Mouse (Mus musculus) heart, postnatal 0 days (tissue): ENCODE measurements around the gene 6330409D20Rik. TPM values are rescaled to one million over a fixed set of nuclear protein-coding genes. Genes with fewer than 3 reads are reported as not detected.

Source experiments
- ATAC-seq: fragments of 200-750 bp; cut with Nextera tagmentation; 2 replicates; pipeline ENCODE4 v1.8.0; 2017; ENCODE audit warnings: low read depth, moderate number of reproducible peaks, moderate library complexity; ENCODE audit not compliant: insufficient read depth
- DNase-seq: peaks from one replicate; pipeline ENCODE4 v3.0.0-alpha.2; 2016; ENCODE audit warnings: low spot score
- H3K27ac ChIP-seq: fragments of 300-500 bp; sonication (generic); 2 replicates; pipeline ENCODE4 v1.5.1; 2014; ENCODE audit warnings: low read depth, mild to moderate bottlenecking
- H3K27me3 ChIP-seq: fragments of 300-500 bp; sonication (generic); 2 replicates; pipeline ENCODE4 v1.6.1; 2014; ENCODE audit warnings: low read length, mixed read lengths; ENCODE audit not compliant: control insufficient read depth, insufficient read depth
- H3K36me3 ChIP-seq: fragments of 300-500 bp; sonication (generic); replicated peaks from 2 replicates; pipeline ENCODE4 v1.6.1; 2014; ENCODE audit warnings: low read length, mixed read lengths; ENCODE audit not compliant: control insufficient read depth, insufficient read depth
- H3K4me1 ChIP-seq: fragments of 300-500 bp; sonication (generic); 2 replicates; pipeline ENCODE4 v1.6.1; 2014; ENCODE audit warnings: antibody characterized with exemption; ENCODE audit not compliant: control insufficient read depth, insufficient read depth
- H3K4me2 ChIP-seq: fragments of 300-500 bp; sonication (generic); 2 replicates; pipeline ENCODE4 v1.6.1; 2014; ENCODE audit warnings: low read depth, mild to moderate bottlenecking, low read length, moderate library complexity
- H3K4me3 ChIP-seq: fragments of 300-500 bp; sonication (generic); 2 replicates; pipeline ENCODE4 v1.5.1; 2014; ENCODE audit warnings: low read depth, low read length
- H3K9ac ChIP-seq: fragments of 300-500 bp; sonication (generic); replicated peaks from 2 replicates; pipeline ENCODE4 v1.6.1; 2014; ENCODE audit warnings: low read depth, low read length, mixed read lengths
- H3K9me3 ChIP-seq: fragments of 300-500 bp; sonication (generic); replicated peaks from 2 replicates; pipeline ENCODE4 v1.6.1; 2016; ENCODE audit warnings: low read length; ENCODE audit not compliant: control insufficient read depth
- CTCF ChIP-seq: IDR thresholded peaks from 2 replicates; pipeline ENCODE4 v1.5.1; 2016; ENCODE audit warnings: antibody characterized with exemption, control low read depth, low read depth
- EP300 ChIP-seq: IDR thresholded peaks from 2 replicates; pipeline ENCODE4 v1.6.1; 2016; ENCODE audit warnings: antibody characterized with exemption, low read depth
- WGBS: fragments of 180-500 bp; shearing (Covaris S2); extraction: QIAGEN DNeasy Blood & Tissue Kit; methylation state at CpG from one replicate; pipeline ENCODE4 v1.1.7; 2014; 5-methylcytosine and 5-hydroxymethylcytosine counted together
- polyA plus RNA-seq: library from polyadenylated mRNA; unstranded; fragments of >200 nt; fragmentation: Nextera tagmentation; extraction: Ambion mirVana; gene quantifications from 2 replicates; pipeline ENCODE4 v1.2.1, GENCODE M21; 2015
- total RNA-seq: library from RNA; depleted of rRNA; stranded (reverse); fragments of >200 nt; gene quantifications from 2 replicates; pipeline ENCODE4 v1.2.3, GENCODE M21; 2014; ENCODE audit warnings: low replicate concordance

The 6330409D20Rik gene
- total and polyA plus RNA-seq, 2 experiments from 2014 or later: 0.15 TPM; not detected in 1

GRCm38 (mm10) chr2:32772626-32773279 lies 31.9 kb upstream of the 6330409D20Rik start:
- H3K4me2 ChIP-seq: no peak overlapping the region
- H3K27ac ChIP-seq: no peak overlapping the region
- no peaks in the 10 kb centered on the region for H3K9me3 ChIP-seq
- no peak overlapping the region for H3K4me3 ChIP-seq
- 78% methylated on average over 8 of the region's 8 CpGs for WGBS
- H3K27me3 ChIP-seq: no peaks in the 10 kb centered on the region
- DNase-seq (no peak), ATAC-seq (no peak)
- peaks cover 6% of the 10 kb centered on the region; the same call in 1 of the 2 replicates for H3K4me1 ChIP-seq
- H3K36me3 ChIP-seq: no peaks in the 10 kb centered on the region
- TF ChIP-seq EP300 (no peak), CTCF (no peak)
- H3K9ac ChIP-seq: no peak overlapping the region

- ATAC-seq (no peak), DNase-seq (no peak)
- 22% methylated on average over 12 of the region's 12 CpGs for WGBS
- TF ChIP-seq EP300 (no peak), CTCF (no peak)
- H3K9ac ChIP-seq: no peak overlapping the region
- no peaks in the 10 kb centered on the region for H3K36me3 ChIP-seq
- no peak overlapping the region for H3K4me2 ChIP-seq
- H3K9me3 ChIP-seq: no peaks in the 10 kb centered on the region
- no peak overlapping the region for H3K27ac ChIP-seq
- H3K4me3 ChIP-seq: no peak overlapping the region
- H3K27me3 ChIP-seq: no peaks in the 10 kb centered on the region
- peaks cover 6% of the 10 kb centered on the region; the same call in 1 of the 2 replicates for H3K4me1 ChIP-seq
These were observed 31.1 kb upstream of the 6330409D20Rik start for GRCm38 (mm10) chr2:32771886-32772285.

GRCm38 (mm10) chr2:32769327-32770085 lies 28.7 kb upstream of the 6330409D20Rik start:
- TF ChIP-seq EP300 (no peak), CTCF (no peak)
- 82% methylated on average over 5 of the region's 5 CpGs for WGBS

DNA sequence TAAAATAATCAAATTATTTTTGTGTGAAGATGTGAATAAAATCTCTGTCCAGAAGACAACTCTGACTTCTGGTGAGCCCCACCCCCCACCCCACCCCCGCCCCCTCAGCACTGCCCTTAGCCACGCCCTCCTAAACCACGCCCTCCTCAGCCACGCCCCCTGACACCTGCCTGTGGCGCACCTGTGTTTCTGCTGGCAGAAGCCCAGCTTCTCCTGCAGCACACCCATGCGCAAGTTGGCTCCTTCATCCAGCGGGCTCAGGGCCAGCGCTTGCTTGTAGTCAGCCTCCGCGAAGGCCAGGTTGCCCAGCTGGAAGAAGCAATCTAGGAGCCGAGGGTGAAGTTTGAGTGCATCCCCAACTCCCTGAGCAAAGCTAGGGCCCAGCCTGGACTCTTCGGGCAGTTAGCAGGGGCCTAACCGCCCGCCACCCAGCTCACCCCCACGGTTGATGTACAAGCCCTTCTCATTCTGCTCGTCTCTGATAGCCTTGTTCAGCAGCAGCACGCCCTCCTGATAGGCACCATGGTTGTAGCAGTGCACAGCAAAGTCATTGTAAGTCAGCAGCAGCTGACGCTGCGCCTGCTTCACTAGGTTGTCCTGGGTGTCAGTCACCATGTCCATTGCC lies 28.0 kb upstream of the 6330409D20Rik start:
- Histone ChIP-seq H3K9me3 (no peaks in the 10 kb centered on the region), H3K27me3 (no peaks in the 10 kb centered on the region), H3K4me1 (no peaks in the 10 kb centered on the region), H3K4me2 (no peak overlapping the region), H3K9ac (no peak overlapping the region), H3K4me3 (no peak overlapping the region), H3K27ac (no peak overlapping the region), H3K36me3 (no peaks in the 10 kb centered on the region)
- 50% methylated on average over 19 of the region's 19 CpGs for WGBS
- DNase-seq (no peak), ATAC-seq (no peak)
- no peak for TF ChIP-seq CTCF
- TF ChIP-seq EP300: no peak

More at GRCm38 (mm10) chr2:32769327-32770085, 28.7 kb upstream of the 6330409D20Rik start:
- Histone ChIP-seq H3K27ac (no peak overlapping the region), H3K9ac (no peak overlapping the region), H3K36me3 (no peaks in the 10 kb centered on the region), H3K27me3 (no peaks in the 10 kb centered on the region), H3K4me3 (no peak overlapping the region), H3K9me3 (no peaks in the 10 kb centered on the region), H3K4me2 (no peak overlapping the region), H3K4me1 (no peaks in the 10 kb centered on the region)
- no peak for ATAC-seq
- DNase-seq: no peak

DNA sequence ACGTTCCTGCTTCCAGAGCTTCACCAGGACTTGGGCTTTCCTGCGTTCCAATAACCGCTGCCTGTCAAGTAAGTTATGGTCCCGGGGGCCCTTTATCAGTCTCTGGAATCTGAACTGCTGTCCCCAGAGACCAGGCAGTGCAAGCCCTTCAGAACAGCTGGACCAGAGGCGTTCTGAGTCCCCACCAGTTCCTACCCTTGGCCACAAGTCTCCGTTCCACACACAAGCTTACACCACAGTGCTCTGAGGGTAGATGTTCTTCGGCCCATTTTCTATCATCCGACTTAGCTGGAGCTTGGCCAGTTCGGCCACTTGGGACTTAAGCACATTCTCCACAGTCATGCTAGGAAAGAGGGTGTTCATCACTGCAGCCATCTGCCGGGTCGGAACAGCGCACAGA lies 26.4 kb upstream of the 6330409D20Rik start:
- DNase-seq (no peak), ATAC-seq (no peak)
- Histone ChIP-seq H3K9ac (no peak overlapping the region), H3K27ac (no peak overlapping the region), H3K27me3 (no peaks in the 10 kb centered on the region), H3K4me3 (no peak overlapping the region), H3K4me2 (no peak overlapping the region), H3K4me1 (no peaks in the 10 kb centered on the region), H3K9me3 (no peaks in the 10 kb centered on the region), H3K36me3 (peaks cover 10% of the 10 kb centered on the region)
- WGBS: 63% methylated on average over 12 of the region's 12 CpGs
- TF ChIP-seq EP300 (no peak), CTCF (no peak)
